Mouse (Mus musculus) liver, embryonic 14.5 days (tissue): ENCODE results near the gene Actbl2.

Source experiments
- CTCF ChIP-seq: IDR thresholded peaks from 2 replicates; pipeline ENCODE4 v1.5.1; 2016; ENCODE audit warnings: antibody characterized with exemption, low read depth, control low read depth
- EP300 ChIP-seq: IDR thresholded peaks from 2 replicates; pipeline ENCODE4 v1.6.1; 2016; ENCODE audit warnings: antibody characterized with exemption, low read depth

DNA sequence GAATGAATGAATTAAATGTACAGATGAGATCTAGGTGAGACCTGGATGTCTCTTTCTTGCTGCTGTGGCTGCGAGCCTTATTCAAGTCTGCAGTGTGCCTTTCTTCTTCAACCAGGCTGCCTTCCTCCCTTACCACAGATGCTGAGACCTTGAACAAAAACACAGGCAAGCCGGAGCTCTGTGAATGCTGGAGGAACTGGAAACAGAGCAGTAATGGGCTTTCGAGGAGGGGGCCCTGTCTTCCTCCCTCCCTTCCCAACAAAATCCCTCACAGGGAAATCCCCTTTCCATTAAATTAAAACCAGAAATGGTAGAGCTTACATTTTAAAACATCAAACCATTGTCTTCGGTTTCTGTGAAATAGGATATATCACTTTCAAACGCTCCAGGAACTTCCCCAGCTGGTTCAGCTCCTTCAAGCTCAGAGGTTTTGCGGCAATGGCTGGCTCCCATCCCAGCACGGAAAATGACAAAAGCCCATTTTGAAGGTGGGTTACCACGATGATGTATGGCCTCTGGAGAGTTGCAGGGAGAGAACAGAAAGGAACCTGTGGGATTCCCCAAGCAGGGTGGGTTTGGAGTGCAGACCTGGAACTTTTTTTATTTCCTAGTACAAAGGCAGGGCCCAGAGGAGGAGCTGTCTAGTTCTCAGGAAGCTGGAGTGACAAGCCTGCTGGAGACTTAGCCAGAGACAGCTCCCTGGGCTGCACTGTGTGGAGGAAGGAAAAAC lies 44.0 kb upstream of the Actbl2 start:
- TF ChIP-seq CTCF, result no peak
- TF ChIP-seq EP300, result no peak
